Mouse (Mus musculus): ENCODE results near the gene Zfp512b. TPM values are rescaled to one million over a fixed set of nuclear protein-coding genes. Genes with fewer than 3 reads are reported as not detected.

The Zfp512b gene
- total and polyA plus RNA-seq, 3 experiments: 11.0 to 26.8 (median 16.6) TPM

DNA sequence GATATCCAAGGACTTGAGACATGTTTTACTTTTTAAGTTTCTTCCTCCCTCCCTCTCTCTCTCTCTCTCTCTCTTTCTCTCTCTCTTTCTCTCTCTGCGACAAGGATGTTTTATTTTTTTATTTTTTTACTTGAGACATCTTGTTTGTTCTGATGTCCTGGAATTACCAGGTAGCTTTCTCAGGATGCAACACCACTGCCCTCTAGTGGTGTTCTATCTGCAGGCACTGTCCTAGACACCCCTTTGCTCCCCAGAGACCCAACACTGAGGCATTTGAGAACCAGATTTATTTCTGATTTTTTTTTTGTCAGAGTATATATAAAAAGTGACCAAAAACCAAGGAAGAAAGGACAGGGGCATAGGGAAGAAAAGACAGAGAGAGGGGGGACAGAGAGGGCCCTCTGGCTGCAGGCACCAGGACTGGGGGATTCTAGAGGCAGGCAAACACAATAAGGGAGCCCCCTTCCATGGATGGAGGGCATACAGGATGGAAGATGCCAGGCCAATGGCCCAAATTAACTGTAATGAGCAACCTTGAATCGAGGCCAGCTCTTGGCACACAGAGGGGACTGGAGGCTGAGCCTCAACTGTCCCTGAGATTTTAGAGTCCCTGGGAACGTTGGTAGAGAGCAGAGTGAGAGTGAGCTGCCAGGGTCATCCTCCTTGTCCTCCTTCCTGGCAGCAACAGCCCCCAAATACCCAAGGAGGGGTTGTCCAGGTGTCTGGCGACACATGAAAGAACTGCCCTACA lies 2.5 kb upstream of the Zfp512b start:
- Histone ChIP-seq H3K27ac (ENCODE audit: insufficient read depth, low read depth) (no peak overlapping the region), H3K79me2 (replicated peaks; ENCODE audit: control insufficient read depth, extremely low read depth, insufficient read depth, poor library complexity, severe bottlenecking) (peaks cover 3% of the 10 kb centered on the region; the same call in 1 of the 2 replicates), H3K27me3 (replicated peaks) (peaks cover 18% of the 10 kb centered on the region), H3K4me1 (ENCODE audit: control insufficient read depth in 1 of 2, insufficient read depth in 2 of 2) (peaks cover 12 to 28% of the 10 kb centered on the region in 2 experiments), H3K9ac (ENCODE audit: insufficient read depth, low read depth) (no peak overlapping the region), H3K9me3 (replicated peaks; ENCODE audit: low read length) (no peaks in the 10 kb centered on the region), H3K36me3 (replicated peaks in 1 of 2; ENCODE audit: control insufficient read depth in 1 of 2, insufficient read depth in 1 of 2, low read length in 1 of 2) (peaks cover 4 to 7% of the 10 kb centered on the region in 2 experiments), H3K4me3 (replicated peaks in 1 of 3; ENCODE audit: low read depth in 2 of 3, low read length in 2 of 3, poor library complexity in 1 of 3) (no peak overlapping the region), H3K4me2 (ENCODE audit: insufficient read depth, low read depth, poor library complexity, severe bottlenecking) (no peak overlapping the region)
- in situ Hi-C loops (cut with MboI; ENCODE audit: low pct_ligation_motif_present, low pct_unique_long_range_greater_than_20kb, low sequenced_read_pairs): no loop called here
- peak; percentile 70 for DNase-seq (ENCODE audit: extremely low read depth)
- dilution Hi-C loops (cut with MboI; ENCODE audit: extremely low pct_ligation_motif_present, extremely low pct_unique_long_range_greater_than_20kb, low sequenced_read_pairs): no loop called here
- TF ChIP-seq TBP (conservative IDR thresholded peaks at IDR 0.05; ENCODE audit: low read depth, low read length) (no peak), ZNF384 (IDR thresholded peaks at IDR 0.05; ENCODE audit: low read depth, low read length) (peak; percentile 48; the same call in 1 of the 2 replicates), POLR2A (IDR thresholded peaks at IDR 0.05; ENCODE audit: low read depth, low read length) (no peak), USF2 (conservative IDR thresholded peaks at IDR 0.05; ENCODE audit: low read depth, low read length) (no peak), CHD2 (IDR thresholded peaks at IDR 0.05; ENCODE audit: low read length) (no peak), ELF1 (IDR thresholded peaks at IDR 0.05; ENCODE audit: low read depth, low read length) (no peak), NRF1 (IDR thresholded peaks at IDR 0.05; ENCODE audit: low read depth, low read length) (no peak), USF1 (IDR thresholded peaks at IDR 0.05; ENCODE audit: low read depth, low read length) (no peak), IRF4 (IDR thresholded peaks at IDR 0.05; ENCODE audit: low read depth, low read length) (no peak), POLR2AphosphoS2 (IDR thresholded peaks at IDR 0.05; ENCODE audit: low read depth, low read length) (no peak), RAD21 (IDR thresholded peaks at IDR 0.05; ENCODE audit: low read depth, low read length) (peak; percentile 76), E2F4 (IDR thresholded peaks at IDR 0.05; ENCODE audit: insufficient replicate concordance, low read depth, low read length) (no peak), MXI1 (IDR thresholded peaks at IDR 0.05; ENCODE audit: low read depth, low read length) (no peak), MAX (IDR thresholded peaks at IDR 0.05; ENCODE audit: low read length) (no peak), MAFK (IDR thresholded peaks at IDR 0.05; ENCODE audit: insufficient replicate concordance, low read length) (no peak), CTCF (conservative IDR thresholded peaks at IDR 0.05 in 1 of 2, IDR thresholded peaks at IDR 0.05 in 1 of 2; ENCODE audit: low read depth in 2 of 2, low read length in 2 of 2) (peak; percentile 71 to 86), SMC3 (IDR thresholded peaks at IDR 0.05; ENCODE audit: low read depth, low read length) (peak; percentile 42; the same call in 1 of the 2 replicates), JUN (IDR thresholded peaks at IDR 0.05; ENCODE audit: insufficient read depth, low read depth, low read length) (no peak), MYC (IDR thresholded peaks at IDR 0.05; ENCODE audit: low read depth, low read length) (no peak), HCFC1 (IDR thresholded peaks at IDR 0.05; ENCODE audit: low read depth, low read length) (no peak), KAT2A (IDR thresholded peaks at IDR 0.05; ENCODE audit: insufficient replicate concordance, low read length) (no peak)

GRCm38 (mm10) chr2:181593937-181594336 lies 1.3 kb upstream of the Zfp512b start:
- dilution Hi-C loops (cut with MboI; ENCODE audit: extremely low pct_ligation_motif_present, extremely low pct_unique_long_range_greater_than_20kb, low sequenced_read_pairs): no loop called here
- H3K9ac ChIP-seq (ENCODE audit: insufficient read depth, low read depth): no peak overlapping the region
- no peak overlapping the region for H3K4me3 ChIP-seq (replicated peaks in 1 of 3; ENCODE audit: low read depth in 2 of 3, low read length in 2 of 3, poor library complexity in 1 of 3)
- H3K79me2 ChIP-seq (replicated peaks; ENCODE audit: control insufficient read depth, extremely low read depth, insufficient read depth, poor library complexity, severe bottlenecking): peaks cover 3% of the 10 kb centered on the region; the same call in 1 of the 2 replicates
- H3K36me3 ChIP-seq (replicated peaks in 1 of 2; ENCODE audit: control insufficient read depth in 1 of 2, insufficient read depth in 1 of 2, low read length in 1 of 2): peaks cover 15 to 19% of the 10 kb centered on the region in 2 experiments
- H3K4me1 ChIP-seq (ENCODE audit: control insufficient read depth in 1 of 2, insufficient read depth in 2 of 2): peaks cover 7 to 26% of the 10 kb centered on the region in 2 experiments
- no peak for DNase-seq (ENCODE audit: extremely low read depth)
- in situ Hi-C loops (cut with MboI; ENCODE audit: low pct_ligation_motif_present, low pct_unique_long_range_greater_than_20kb, low sequenced_read_pairs): no loop called here
- H3K9me3 ChIP-seq (replicated peaks; ENCODE audit: low read length): no peaks in the 10 kb centered on the region
- TF ChIP-seq USF1 (IDR thresholded peaks at IDR 0.05; ENCODE audit: low read depth, low read length) (no peak), ETS1 (conservative IDR thresholded peaks at IDR 0.05; ENCODE audit: low read depth, low read length) (no peak), MAZ (IDR thresholded peaks at IDR 0.05; ENCODE audit: low read depth, low read length) (no peak), CTCF (conservative IDR thresholded peaks at IDR 0.05 in 1 of 2, IDR thresholded peaks at IDR 0.05 in 1 of 2; ENCODE audit: low read depth in 2 of 2, low read length in 2 of 2) (peak in 1 of 2 experiments; percentile 22; a peak in 1 of 4 replicates)
- no peak overlapping the region for H3K27ac ChIP-seq (ENCODE audit: insufficient read depth, low read depth)
- H3K4me2 ChIP-seq (ENCODE audit: insufficient read depth, low read depth, poor library complexity, severe bottlenecking): no peak overlapping the region
- peaks cover 15% of the 10 kb centered on the region for H3K27me3 ChIP-seq (replicated peaks)

All from CH12.LX (cell line).